Mouse (Mus musculus) testis, adult 10 weeks (tissue): ENCODE data around the gene Olfr1359. TPM values are rescaled to one million over a fixed set of nuclear protein-coding genes. Genes with fewer than 3 reads are reported as not detected.

Experiments
- polyA plus RNA-seq: library from polyadenylated mRNA; stranded (reverse); fragments of 350-450 nt; fragmentation: Illumina TruSeq; extraction: RNeasy Lipid Tissue Mini Kit (QIAGEN cat#74804); gene quantifications from one replicate; pipeline ENCODE4 v1.2.3, GENCODE M21; 2014; ENCODE audit warnings: low read depth, low replicate concordance

Olfr1359 gene
- polyA plus RNA-seq: not detected

DNA sequence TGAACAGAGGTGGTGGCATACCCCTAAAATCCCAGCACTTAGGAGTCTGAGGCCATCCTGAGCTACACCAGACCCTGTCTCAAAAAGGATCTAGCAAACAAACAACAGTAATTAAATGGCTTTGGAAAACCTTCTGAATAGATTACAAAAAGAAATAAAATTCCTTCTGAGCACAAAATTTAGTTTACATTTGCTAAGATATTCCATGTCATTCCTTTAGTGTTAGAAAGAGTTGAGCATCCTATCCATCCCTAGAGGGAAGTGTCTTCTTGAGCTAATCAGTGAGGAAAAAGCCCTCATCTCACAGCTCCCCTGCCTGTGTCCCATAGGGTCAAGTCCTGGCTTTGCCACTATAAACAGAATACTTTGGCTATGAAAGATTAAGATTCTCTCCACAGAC, at the start of gene Olfr1359:
Gene Olfr1359 (plus strand): TSS at position 301 of the 400 bp plus-strand sequence.

GRCm38 (mm10) chr13:21663286-21663685, 34.6 kb upstream of the Olfr1359 start, which contains the start of gene Olfr1361:
Gene Olfr1361 (minus strand): TSS chr13:21663386.

DNA sequence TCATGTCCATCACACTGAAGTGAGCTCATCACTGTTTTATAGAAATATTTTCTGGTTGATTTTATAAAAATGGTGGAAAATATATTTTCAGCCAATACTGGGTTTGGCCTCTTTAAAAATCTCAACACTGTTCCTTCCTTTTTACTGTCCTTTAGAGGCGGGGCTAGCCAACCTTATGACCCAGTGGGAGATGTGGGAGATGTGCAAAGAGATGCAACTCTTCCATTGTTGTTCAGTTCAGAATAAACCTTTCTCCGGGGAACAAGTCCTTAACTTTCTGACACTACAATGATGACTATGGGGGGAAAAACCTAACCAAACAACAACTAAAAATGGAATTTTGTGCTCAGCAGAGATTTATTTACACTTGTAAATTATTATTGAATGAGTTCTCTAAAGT, 20.6 kb upstream of the Olfr1359 start, which contains the start of gene Olfr1360:
Gene Olfr1360 (minus strand): TSS at position 101 of the 400 bp plus-strand sequence.

DNA sequence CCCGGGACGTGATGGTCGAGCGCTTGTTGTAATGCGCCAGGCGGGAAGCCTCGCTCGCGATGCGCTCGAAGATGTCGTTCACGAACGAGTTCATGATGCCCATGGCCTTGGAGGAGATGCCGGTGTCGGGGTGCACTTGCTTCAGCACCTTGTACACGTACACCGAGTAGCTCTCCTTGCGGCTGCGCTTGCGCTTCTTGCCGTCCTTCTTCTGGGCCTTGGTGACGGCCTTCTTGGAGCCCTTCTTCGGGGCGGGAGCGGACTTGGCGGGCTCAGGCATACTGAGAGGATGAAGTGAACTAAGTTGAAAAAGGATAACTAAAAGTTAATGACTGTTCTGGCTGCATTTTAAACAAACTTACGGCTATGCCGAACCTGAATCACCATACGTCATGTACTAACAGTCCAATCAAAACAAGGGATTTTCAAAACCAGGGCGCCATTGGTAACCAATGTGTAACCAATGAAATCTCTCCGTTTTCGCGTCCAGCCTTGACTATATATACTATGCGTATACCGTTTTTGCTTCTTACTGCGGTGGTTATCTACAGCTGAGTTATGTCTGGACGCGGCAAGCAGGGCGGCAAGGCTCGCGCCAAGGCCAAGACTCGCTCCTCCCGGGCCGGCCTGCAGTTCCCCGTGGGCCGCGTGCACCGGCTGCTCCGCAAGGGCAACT, 18.1 kb downstream of the Olfr1359 start, which contains the start of the genes Hist1h2bl and Hist1h2ai:
Gene Hist1h2bl (minus strand): TSS at position 280 of the 676 bp plus-strand sequence.
Gene Hist1h2ai (plus strand): TSS at position 559 of the 676 bp plus-strand sequence.

GRCm38 (mm10) chr13:21717397-21718357, 19.8 kb downstream of the Olfr1359 start, which contains the start of gene Hist1h3h:
Gene Hist1h3h (plus strand): TSS chr13:21717659.

GRCm38 (mm10) chr13:21721757-21722372, 24.0 kb downstream of the Olfr1359 start, which contains the start of gene Hist1h2bm:
Gene Hist1h2bm (plus strand): TSS chr13:21722044.

DNA sequence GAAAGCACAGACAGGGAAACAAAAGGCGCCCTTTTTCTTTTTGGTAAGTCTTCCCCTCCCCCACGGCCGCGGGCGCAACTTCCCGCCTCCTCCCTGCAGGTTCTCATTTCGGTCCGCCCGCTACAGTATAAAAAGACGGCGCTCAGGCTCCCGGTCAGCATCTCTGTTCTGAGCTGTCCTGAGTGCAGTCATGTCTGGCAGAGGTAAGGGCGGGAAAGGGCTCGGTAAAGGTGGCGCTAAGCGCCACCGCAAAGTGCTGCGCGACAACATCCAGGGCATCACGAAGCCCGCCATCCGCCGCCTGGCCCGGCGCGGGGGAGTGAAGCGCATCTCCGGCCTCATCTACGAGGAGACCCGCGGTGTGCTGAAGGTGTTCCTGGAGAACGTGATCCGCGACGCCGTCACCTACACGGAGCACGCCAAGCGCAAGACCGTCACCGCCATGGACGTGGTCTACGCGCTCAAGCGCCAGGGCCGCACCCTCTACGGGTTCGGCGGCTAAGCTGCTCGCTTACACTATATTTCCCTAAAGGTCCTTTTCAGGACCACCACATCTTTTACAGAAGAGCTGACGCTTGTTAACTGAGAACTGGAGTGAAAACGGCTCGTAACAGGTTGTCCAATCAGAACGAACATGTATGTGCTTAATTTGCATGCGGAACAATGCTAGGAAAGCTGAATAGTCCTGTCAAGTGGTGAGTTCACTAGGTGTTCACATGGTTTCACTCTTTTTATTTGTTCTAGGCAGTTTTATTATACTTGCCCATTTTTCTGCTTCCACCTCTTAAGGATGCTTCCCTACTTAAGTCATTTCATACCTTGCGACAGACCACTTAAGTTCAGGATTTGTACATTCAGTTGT, 37.2 kb downstream of the Olfr1359 start, which contains the start of gene Hist1h4j:
Gene Hist1h4j (plus strand): TSS at position 159 of the 862 bp plus-strand sequence.

GRCm38 (mm10) chr13:21750159-21751017, 52.5 kb downstream of the Olfr1359 start, which contains the start of gene Hist1h4k:
Gene Hist1h4k (minus strand): TSS chr13:21750505.

GRCm38 (mm10) chr13:21753524-21754285, 55.8 kb downstream of the Olfr1359 start, which contains the start of the genes Hist1h2ak and Hist1h2bn:
Gene Hist1h2ak (minus strand): TSS chr13:21753827.
Gene Hist1h2bn (plus strand): TSS chr13:21754123.

Other genes starting within 250 kb of the Olfr1359 start
- gene Zscan26, start 244.4 kb upstream of the Olfr1359 start, polyA plus RNA-seq: 21.1 TPM
- 189 TPM for gene Nkapl, start 229.6 kb upstream of the Olfr1359 start, polyA plus RNA-seq
- 0.67 TPM for gene Zkscan4, start 219.2 kb upstream of the Olfr1359 start, polyA plus RNA-seq
- gene Gm10065, start 218.7 kb upstream of the Olfr1359 start, polyA plus RNA-seq: not detected
- gene AK157302, start 202.9 kb upstream of the Olfr1359 start, polyA plus RNA-seq: 10.2 TPM
- 0.88 TPM for gene Gm11273, start 196.7 kb upstream of the Olfr1359 start, polyA plus RNA-seq
- 9.0 TPM for gene Zkscan8, start 167.0 kb upstream of the Olfr1359 start, polyA plus RNA-seq
- gene Olfr1366, start 155.3 kb upstream of the Olfr1359 start, polyA plus RNA-seq: not detected
- gene Olfr1535, start 138.2 kb upstream of the Olfr1359 start, polyA plus RNA-seq: not detected
- gene Olfr1364, start 116.4 kb upstream of the Olfr1359 start, polyA plus RNA-seq: not detected
- gene Olfr1362, start 84.1 kb upstream of the Olfr1359 start, polyA plus RNA-seq: not detected
- not detected for gene Olfr11, start 55.6 kb upstream of the Olfr1359 start, polyA plus RNA-seq
- not detected for gene Olfr1361, start 34.7 kb upstream of the Olfr1359 start, polyA plus RNA-seq
- gene Olfr1360, start 20.7 kb upstream of the Olfr1359 start, polyA plus RNA-seq: not detected
- not detected for gene Hist1h2bl, start 18.0 kb downstream of the Olfr1359 start, polyA plus RNA-seq
- not detected for gene Hist1h2ai, start 18.3 kb downstream of the Olfr1359 start, polyA plus RNA-seq
- gene Hist1h3h, start 19.5 kb downstream of the Olfr1359 start, polyA plus RNA-seq: not detected
- not detected for gene Hist1h2bm, start 23.9 kb downstream of the Olfr1359 start, polyA plus RNA-seq
- gene Hist1h4j, start 37.0 kb downstream of the Olfr1359 start, polyA plus RNA-seq: not detected
- gene Hist1h4k, start 52.4 kb downstream of the Olfr1359 start, polyA plus RNA-seq: not detected
- gene Hist1h2ak, start 55.7 kb downstream of the Olfr1359 start, polyA plus RNA-seq: not detected
- gene Hist1h2bn, start 56.0 kb downstream of the Olfr1359 start, polyA plus RNA-seq: not detected
- gene Hist1h1b, start 82.5 kb downstream of the Olfr1359 start, polyA plus RNA-seq: not detected
- gene Hist1h3i, start 85.3 kb downstream of the Olfr1359 start, polyA plus RNA-seq: not detected
- not detected for gene Hist1h2an, start 89.1 kb downstream of the Olfr1359 start, polyA plus RNA-seq
- 27.9 TPM for gene Hist1h2bp, start 89.3 kb downstream of the Olfr1359 start, polyA plus RNA-seq
- gene Hist1h2bq, start 112.1 kb downstream of the Olfr1359 start, polyA plus RNA-seq: not detected
- gene Hist1h2ao, start 112.4 kb downstream of the Olfr1359 start, polyA plus RNA-seq: not detected
- not detected for gene Hist1h4m, start 113.6 kb downstream of the Olfr1359 start, polyA plus RNA-seq
- gene Hist1h4n, start 134.1 kb downstream of the Olfr1359 start, polyA plus RNA-seq: not detected
- gene Hist1h2ap, start 135.4 kb downstream of the Olfr1359 start, polyA plus RNA-seq: not detected
- gene Hist1h2br, start 135.6 kb downstream of the Olfr1359 start, polyA plus RNA-seq: 0.48 TPM
- 25.6 TPM for gene Zfp184, start 247.0 kb downstream of the Olfr1359 start, polyA plus RNA-seq